Mouse (Mus musculus) layer of hippocampus, postnatal 25 days (tissue): ENCODE measurements around the gene Ppp4r3a. TPM values are rescaled to one million over a fixed set of nuclear protein-coding genes. Genes with fewer than 3 reads are reported as not detected.
"Not testable (repeated sequence)": the region's sequence is repeated elsewhere in the genome, so short reads cannot be mapped to it uniquely, and the experiment has no call there.

Experiments used
- DNase-seq, 2 experiments: peaks; one replicate each; pipeline ENCODE4 v3.0.0; 2022; ENCODE audit warnings: mixed read lengths in 2 of 2, low spot score in 1 of 2; ENCODE audit errors: extremely low spot score in 1 of 2
- total RNA-seq, 2 experiments: library from RNA; stranded (reverse); gene quantifications; 2 replicates each; pipeline ENCODE4 v1.2.3; 2021

The Ppp4r3a gene
- total RNA-seq: 10 to 100 TPM; 37.0 to 42.9 TPM

DNA sequence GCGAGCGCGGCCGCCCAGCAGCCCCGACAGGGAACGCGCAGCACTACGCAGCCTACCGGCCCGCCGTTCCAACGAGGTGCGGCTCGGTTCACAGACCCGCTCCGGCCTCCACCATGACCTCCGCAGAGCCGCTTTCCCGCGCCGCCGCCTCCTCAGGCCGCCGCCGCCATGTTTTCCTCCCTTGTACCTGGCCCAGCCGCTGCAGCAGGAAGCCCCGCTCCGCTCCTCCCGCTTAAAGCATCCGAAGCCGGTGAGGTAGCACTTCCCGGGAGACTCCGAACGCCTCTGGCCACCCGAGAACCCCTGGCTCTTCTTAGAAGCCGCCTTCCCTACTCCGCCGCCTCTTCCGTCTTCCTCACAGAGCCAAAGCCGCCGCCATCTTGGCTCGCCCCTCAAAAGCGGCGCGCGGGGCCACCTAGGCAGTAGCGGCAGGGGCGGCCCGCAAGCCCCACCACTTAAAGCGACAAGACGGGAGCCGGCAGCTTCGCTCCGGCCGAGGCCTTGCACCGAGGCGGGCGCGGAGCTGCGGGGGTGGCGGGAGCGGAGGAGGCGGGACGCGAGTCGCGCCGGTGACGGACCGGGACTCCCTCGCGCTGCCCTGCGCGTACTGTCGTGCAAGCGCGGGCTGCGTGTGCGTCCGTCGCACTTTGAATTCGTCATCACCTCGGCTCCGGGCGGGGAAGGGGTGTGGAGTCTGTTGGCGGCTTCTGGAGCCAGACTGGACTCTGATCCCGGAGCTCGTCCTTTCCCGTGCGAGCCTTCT, at the start of gene Ppp4r3a:
Gene Ppp4r3a (minus strand): TSS at position 627 of the 763 bp plus-strand sequence.
- DNase-seq: peak; percentile 93 to 97

DNA sequence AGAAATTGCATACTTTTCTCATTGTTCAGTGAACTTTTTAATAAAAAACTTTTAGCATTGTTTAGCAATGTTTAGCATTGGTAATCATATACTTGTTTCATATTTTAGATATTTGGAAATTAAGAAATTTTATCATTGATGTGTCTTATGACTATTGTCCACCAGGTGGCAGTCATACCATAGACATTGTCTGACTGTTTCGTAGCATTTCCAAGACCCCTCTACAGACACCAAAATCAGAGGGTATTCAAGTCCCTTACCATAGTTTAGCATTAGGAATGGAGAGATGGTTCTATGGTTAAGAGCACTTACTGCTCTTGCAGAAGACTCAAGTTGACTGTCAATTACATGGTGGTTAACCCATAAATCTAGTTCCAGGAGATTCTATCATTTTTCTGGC, 39.5 kb upstream of the Ppp4r3a start:
- peak in 1 of 2 experiments; percentile 11 for DNase-seq

GRCm38 (mm10) chr12:101122066-101122465, 38.6 kb upstream of the Ppp4r3a start:
- DNase-seq: not testable (repeated sequence)

GRCm38 (mm10) chr12:101109794-101110585, 26.5 kb upstream of the Ppp4r3a start:
- DNase-seq: not testable (repeated sequence)

GRCm38 (mm10) chr12:101107722-101108121, 24.2 kb upstream of the Ppp4r3a start:
- no peak for DNase-seq

GRCm38 (mm10) chr12:101105571-101105970, 22.1 kb upstream of the Ppp4r3a start:
- no peak for DNase-seq

DNA sequence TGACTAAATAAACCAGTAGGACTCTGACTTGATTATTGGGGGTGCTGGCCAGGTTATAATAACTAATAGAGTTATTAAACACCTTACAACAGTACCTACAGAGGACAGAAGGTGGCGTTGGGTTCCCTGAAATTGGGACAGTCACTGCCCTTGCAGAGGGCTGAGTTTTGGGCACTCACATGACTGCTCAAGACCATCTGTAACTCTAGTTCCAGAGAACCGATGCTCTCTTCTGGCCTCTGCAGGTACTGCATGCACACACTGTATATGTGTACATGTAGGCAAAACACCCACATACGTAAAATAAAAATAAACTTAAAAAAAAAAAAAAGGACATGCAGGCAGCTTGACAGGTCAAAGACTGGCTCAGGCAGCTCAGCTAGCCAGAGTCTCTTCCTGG, 19.1 kb upstream of the Ppp4r3a start:
- no peak for DNase-seq

DNA sequence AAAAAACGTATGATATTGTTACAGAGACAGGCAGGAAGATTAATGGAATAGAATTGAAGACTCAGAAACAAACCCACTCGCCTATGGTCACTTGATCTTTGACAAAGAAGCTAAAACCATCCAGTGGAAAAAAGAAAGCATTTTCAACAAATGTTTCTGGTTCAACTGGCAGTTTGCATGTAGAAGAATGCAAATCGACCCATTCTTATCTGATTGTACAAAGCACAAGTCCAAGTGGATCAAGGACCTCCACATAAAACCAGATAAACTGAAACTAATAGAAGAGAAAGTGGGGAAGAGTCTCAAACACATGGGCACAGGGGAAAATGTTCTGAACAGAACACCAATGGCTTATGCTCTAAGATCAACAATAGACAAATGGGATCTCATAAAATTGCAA, 10.2 kb upstream of the Ppp4r3a start:
- DNase-seq: not testable (repeated sequence)

DNA sequence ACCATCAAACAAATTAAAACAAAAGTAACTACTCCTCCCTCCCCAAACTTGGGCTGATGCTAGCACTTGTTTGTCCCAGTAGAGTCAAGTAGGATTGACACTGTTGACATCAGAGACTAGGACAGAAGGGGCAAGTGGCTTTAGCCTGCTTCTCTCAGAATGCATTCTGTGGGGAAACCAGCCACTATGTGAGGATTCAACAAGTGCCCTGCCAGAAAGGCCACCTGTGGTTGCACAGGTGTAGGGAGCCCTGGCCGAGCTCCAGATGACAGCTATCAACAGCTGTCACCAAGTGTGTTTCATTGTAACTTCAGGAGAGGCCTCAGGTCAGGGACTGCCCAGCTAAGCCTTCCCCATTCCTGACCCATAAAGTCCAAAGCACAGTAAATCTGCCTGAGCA, 6.5 kb upstream of the Ppp4r3a start:
- DNase-seq: no peak

- no peak for DNase-seq
These were observed 3.9 kb upstream of the Ppp4r3a start for GRCm38 (mm10) chr12:101087406-101087805.

DNA sequence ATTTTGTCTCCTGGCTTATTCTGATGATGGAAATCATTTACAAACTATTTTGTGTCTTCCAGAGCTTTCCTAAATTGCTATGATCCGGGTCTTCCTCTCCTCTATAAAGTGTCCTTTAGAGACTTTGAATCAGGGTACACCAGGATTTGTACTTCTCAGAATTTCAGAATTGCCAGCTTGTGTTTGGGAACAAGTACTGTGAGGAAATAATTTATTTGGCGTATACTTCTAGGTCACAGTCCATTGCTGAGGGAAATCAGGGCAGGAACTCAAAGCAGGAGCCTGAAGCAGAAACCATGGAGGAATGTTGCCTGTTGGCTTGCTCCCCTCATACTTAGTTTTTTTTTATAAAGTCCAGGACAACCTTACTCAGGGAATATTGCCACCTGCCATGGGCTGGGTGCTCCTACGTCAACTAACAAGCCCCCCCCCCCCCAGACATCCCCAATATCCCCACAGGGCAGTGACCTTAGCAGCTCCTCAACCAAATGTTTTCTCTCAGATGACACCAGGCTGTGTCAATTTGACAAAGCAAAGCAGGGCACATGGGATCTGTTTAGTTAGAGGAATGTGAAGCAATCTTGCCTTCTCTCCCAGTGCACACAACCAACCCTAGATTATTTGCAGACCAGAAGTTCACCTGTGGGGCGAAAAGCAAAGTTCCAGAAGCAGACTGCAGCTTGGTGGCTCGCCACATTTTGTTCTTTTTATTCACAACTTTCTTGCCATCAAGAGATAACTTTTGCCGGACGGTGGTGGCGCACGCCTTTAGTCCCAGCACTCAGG, 1.6 kb upstream of the Ppp4r3a start:
- DNase-seq: no peak

GRCm38 (mm10) chr12:101084237-101084636, 735 bp upstream of the Ppp4r3a start:
- DNase-seq: no peak

- no peak for DNase-seq
These were observed 315 bp upstream of the Ppp4r3a start for GRCm38 (mm10) chr12:101083839-101084195.

- DNase-seq: peak; percentile 10 to 36
These were observed 1.0 kb downstream of the Ppp4r3a start for GRCm38 (mm10) chr12:101082296-101083075.

DNA sequence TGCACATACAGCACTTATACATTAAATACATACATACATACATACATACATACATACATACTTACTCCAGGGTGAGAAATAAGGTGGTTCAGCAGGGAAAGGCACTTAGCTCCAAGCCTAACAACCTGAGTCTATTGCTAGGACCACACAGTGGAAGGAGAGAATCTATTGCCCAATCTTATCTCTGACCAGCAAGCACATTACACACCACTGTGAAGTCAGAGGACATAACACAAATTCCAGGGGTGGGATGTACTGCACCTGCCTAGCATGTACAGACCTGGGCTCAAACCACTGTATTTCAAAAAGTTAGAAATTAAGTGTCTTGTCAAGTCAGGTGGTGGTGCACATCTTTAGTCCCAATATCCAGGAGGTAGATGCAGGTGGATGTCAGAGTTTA, 5.5 kb downstream of the Ppp4r3a start:
- DNase-seq: no peak

- no peak for DNase-seq
These were observed 8.1 kb downstream of the Ppp4r3a start for GRCm38 (mm10) chr12:101075433-101075832.

GRCm38 (mm10) chr12:101074821-101075429, 8.6 kb downstream of the Ppp4r3a start:
- DNase-seq: no peak

GRCm38 (mm10) chr12:101069813-101070212, 13.7 kb downstream of the Ppp4r3a start:
- DNase-seq: no peak

DNA sequence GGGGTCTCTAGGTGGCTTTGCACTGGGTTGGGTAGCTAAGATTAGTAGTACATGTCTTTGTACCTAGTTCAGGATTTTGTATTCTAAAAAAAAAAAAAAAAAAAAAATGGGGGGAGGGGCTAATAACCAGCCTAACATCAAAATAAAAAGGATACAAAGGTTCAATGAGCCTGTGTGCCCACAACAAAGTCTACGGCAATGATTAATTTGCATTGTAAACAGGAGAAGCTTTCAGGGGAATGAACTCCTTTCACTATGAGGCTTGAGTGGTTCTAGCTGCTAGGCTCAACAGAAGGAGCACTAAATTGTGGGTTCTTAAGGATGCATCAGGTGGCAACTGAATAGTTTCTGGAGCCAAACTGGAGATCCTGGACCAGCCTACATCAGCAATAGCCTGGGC, 17.2 kb downstream of the Ppp4r3a start:
- no peak for DNase-seq

GRCm38 (mm10) chr12:101039956-101040355, 43.5 kb downstream of the Ppp4r3a start:
- DNase-seq: no peak
